Mouse (Mus musculus) neural tube, embryonic 11.5 days (tissue): ENCODE measurements around the gene Cdc42se2. TPM values are rescaled to one million over a fixed set of nuclear protein-coding genes. Genes with fewer than 3 reads are reported as not detected.

ENCODE experiments used
- ATAC-seq: fragments of 200-750 bp; cut with Nextera tagmentation; 2 replicates; pipeline ENCODE4 v1.8.0; 2017; ENCODE audit warnings: moderate number of reproducible peaks, mild to moderate bottlenecking, moderate TSS enrichment, moderate library complexity; ENCODE audit not compliant: insufficient read depth, low FRiP score, low TSS enrichment
- DNase-seq: peaks from one replicate; pipeline ENCODE4 v3.0.0-alpha.2; 2015; ENCODE audit warnings: low spot score
- H3K27ac ChIP-seq: fragments of 300-500 bp; sonication (generic); 2 replicates; pipeline ENCODE4 v1.5.1; 2014; ENCODE audit warnings: low read depth, mild to moderate bottlenecking, low read length
- H3K27me3 ChIP-seq: fragments of 300-500 bp; sonication (generic); 2 replicates; pipeline ENCODE4 v1.6.1; 2014; ENCODE audit warnings: mild to moderate bottlenecking, low read length, mixed read lengths; ENCODE audit not compliant: control insufficient read depth, insufficient read depth
- H3K36me3 ChIP-seq: fragments of 300-500 bp; sonication (generic); 2 replicates; pipeline ENCODE4 v1.6.1; 2014; ENCODE audit warnings: mild to moderate bottlenecking, low read length, moderate library complexity, mixed read lengths; ENCODE audit not compliant: control insufficient read depth, insufficient read depth
- H3K4me1 ChIP-seq: fragments of 300-500 bp; sonication (generic); 2 replicates; pipeline ENCODE4 v1.6.1; 2014; ENCODE audit warnings: low read length, mixed read lengths; ENCODE audit not compliant: control insufficient read depth, insufficient read depth
- H3K4me2 ChIP-seq: fragments of 300-500 bp; sonication (generic); 2 replicates; pipeline ENCODE4 v1.6.1; 2014; ENCODE audit warnings: low read depth, mild to moderate bottlenecking, moderate library complexity
- H3K4me3 ChIP-seq: fragments of 300-500 bp; sonication (generic); 2 replicates; pipeline ENCODE4 v1.5.1; 2014; ENCODE audit warnings: low read depth, low read length
- H3K9ac ChIP-seq: fragments of 300-500 bp; sonication (generic); 2 replicates; pipeline ENCODE4 v1.6.1; 2014; ENCODE audit warnings: mild to moderate bottlenecking, low read length
- H3K9me3 ChIP-seq: fragments of 300-500 bp; sonication (generic); 2 replicates; pipeline ENCODE4 v1.6.1; 2016; ENCODE audit warnings: low read length; ENCODE audit not compliant: control insufficient read depth
- WGBS: fragments of 180-500 bp; shearing (Covaris S2); extraction: QIAGEN DNeasy Blood & Tissue Kit; methylation state at CpG from one replicate; pipeline ENCODE4 v1.1.7; 2014; 5-methylcytosine and 5-hydroxymethylcytosine counted together
- polyA plus RNA-seq: library from polyadenylated mRNA; unstranded; fragments of >200 nt; fragmentation: Nextera tagmentation; extraction: Ambion mirVana; gene quantifications from 2 replicates; pipeline ENCODE4 v1.2.1, GENCODE M21; 2014

The Cdc42se2 gene
- polyA plus RNA-seq, 1 experiment from 2014 or later, result 203 TPM

DNA sequence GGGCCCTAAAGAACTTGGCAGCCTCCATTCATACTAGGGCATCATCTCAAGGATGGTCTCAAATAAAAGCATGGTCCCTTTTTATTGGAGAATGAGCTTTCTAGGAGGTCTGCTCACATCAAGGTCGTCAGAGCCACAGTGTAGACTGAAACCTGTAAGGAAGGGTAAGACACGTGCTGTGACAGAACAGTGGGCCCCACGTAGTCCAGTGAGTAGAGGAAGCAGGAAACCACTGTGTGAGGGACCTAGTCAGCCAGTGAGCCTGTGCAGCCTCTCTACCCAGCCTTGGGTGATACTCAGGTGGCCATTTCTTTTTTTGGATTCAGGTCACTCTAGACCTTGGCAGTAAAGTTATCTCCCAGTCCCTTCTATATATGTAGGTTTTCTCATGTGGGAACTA lies 87.5 kb downstream of the Cdc42se2 start:
- Histone ChIP-seq H3K4me3 (no peak overlapping the region), H3K27me3 (no peaks in the 10 kb centered on the region), H3K9ac (no peak overlapping the region), H3K4me1 (no peaks in the 10 kb centered on the region), H3K4me2 (no peak overlapping the region), H3K27ac (no peak overlapping the region), H3K36me3 (0 out of 2 replicates have a peak, but pooled peaks cover 2% of the 10 kb centered on the region), H3K9me3 (no peaks in the 10 kb centered on the region)
- no peak for DNase-seq
- no peak for ATAC-seq
- 84% methylated on average over 3 of the region's 3 CpGs for WGBS

GRCm38 (mm10) chr11:54698636-54699035 lies 88.8 kb downstream of the Cdc42se2 start:
- Histone ChIP-seq H3K9ac (no peak overlapping the region), H3K27me3 (no peaks in the 10 kb centered on the region), H3K9me3 (no peaks in the 10 kb centered on the region), H3K4me3 (no peak overlapping the region), H3K4me1 (no peaks in the 10 kb centered on the region), H3K36me3 (0 out of 2 replicates have a peak, but pooled peaks cover 2% of the 10 kb centered on the region), H3K27ac (no peak overlapping the region), H3K4me2 (no peak overlapping the region)
- WGBS, result 96% methylated on average over 7 of the region's 7 CpGs
- no peak for ATAC-seq
- DNase-seq, result no peak

DNA sequence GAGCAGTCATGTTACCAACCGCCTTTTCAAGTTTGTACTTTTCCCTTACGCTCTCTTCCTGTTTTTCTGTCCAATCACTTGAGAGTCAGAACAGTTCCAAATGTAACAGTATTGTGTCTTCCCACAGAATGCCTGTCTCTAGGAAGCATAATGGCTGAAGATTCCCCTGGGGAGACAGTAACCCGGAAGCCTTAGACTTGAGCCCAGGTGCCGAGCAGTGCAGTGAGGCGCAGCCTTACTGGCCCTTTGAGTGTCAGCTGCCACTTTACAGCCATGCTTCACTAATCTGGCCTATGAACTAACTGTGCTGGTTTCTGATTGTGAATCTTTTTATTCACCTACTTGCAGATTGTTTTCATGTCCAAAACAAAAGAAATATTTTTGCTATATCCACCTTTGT lies 89.9 kb downstream of the Cdc42se2 start:
- Histone ChIP-seq H3K4me1 (no peaks in the 10 kb centered on the region), H3K9me3 (no peaks in the 10 kb centered on the region), H3K36me3 (0 out of 2 replicates have a peak, but pooled peaks cover 2% of the 10 kb centered on the region), H3K4me3 (no peak overlapping the region), H3K27me3 (no peaks in the 10 kb centered on the region), H3K27ac (no peak overlapping the region), H3K4me2 (no peak overlapping the region), H3K9ac (no peak overlapping the region)
- DNase-seq (no peak), ATAC-seq (no peak)
- WGBS, result 91% methylated on average over 5 of the region's 5 CpGs

DNA sequence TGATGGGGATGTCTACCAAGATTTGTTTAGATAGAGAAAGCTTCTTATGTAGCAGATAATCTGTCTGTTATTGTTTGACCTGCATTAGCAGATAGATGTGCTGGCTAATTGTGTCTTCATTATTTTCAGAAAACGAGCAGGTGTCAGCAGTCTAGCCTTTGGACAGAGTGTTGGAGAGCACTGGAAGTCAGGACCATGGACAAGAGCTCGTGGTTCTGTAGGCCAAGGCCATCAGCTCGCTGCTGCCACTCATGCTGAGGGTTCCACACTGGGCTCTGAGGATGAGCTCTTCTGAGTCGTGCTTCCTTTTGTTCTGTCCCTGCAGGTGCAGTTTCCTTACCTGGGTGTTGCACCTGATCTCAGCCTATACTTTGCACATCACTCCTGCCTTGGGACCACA lies 91.5 kb downstream of the Cdc42se2 start:
- H3K9me3 ChIP-seq, result no peaks in the 10 kb centered on the region
- ATAC-seq (no peak), DNase-seq (no peak)
- 74% methylated on average over 4 of the region's 4 CpGs for WGBS
- no peak overlapping the region for H3K4me2 ChIP-seq
- 0 out of 2 replicates have a peak, but pooled peaks cover 2% of the 10 kb centered on the region for H3K36me3 ChIP-seq
- H3K27me3 ChIP-seq, result no peaks in the 10 kb centered on the region
- no peak overlapping the region for H3K9ac ChIP-seq
- H3K4me1 ChIP-seq, result no peaks in the 10 kb centered on the region
- H3K27ac ChIP-seq, result no peak overlapping the region
- no peak overlapping the region for H3K4me3 ChIP-seq

DNA sequence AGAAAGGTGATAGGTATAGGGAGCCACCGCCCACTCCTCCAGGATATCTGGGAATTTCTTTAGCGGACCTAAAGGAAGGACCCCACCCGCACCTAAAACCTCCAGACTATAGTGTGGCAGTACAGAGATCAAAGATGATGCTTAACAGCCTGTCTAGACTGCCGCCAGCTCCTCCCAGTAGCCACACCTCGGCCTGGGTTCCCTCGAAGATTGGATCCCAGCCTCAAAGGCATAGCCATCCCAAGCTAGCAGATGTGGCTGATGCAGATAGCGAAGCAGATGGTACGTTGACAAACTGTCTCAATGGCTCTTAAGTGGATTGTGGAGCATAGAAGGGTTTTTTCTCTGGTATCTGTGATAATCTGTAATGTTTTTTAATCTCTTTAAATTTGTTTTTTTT lies 93.2 kb downstream of the Cdc42se2 start:
- Histone ChIP-seq H3K9me3 (no peaks in the 10 kb centered on the region), H3K9ac (no peak overlapping the region), H3K4me1 (no peaks in the 10 kb centered on the region), H3K27ac (no peak overlapping the region), H3K27me3 (no peaks in the 10 kb centered on the region), H3K4me3 (no peak overlapping the region), H3K4me2 (no peak overlapping the region), H3K36me3 (0 out of 2 replicates have a peak, but pooled peaks cover 2% of the 10 kb centered on the region)
- no peak for ATAC-seq
- WGBS, result 72% methylated on average over 8 of the region's 8 CpGs
- no peak for DNase-seq

GRCm38 (mm10) chr11:54693696-54694095 lies 93.8 kb downstream of the Cdc42se2 start:
- 84% methylated on average over 6 of the region's 6 CpGs for WGBS
- Histone ChIP-seq H3K27ac (no peak overlapping the region), H3K9ac (no peak overlapping the region), H3K4me1 (no peaks in the 10 kb centered on the region), H3K9me3 (no peaks in the 10 kb centered on the region), H3K4me3 (no peak overlapping the region), H3K4me2 (no peak overlapping the region), H3K27me3 (no peaks in the 10 kb centered on the region), H3K36me3 (0 out of 2 replicates have a peak, but pooled peaks cover 2% of the 10 kb centered on the region)
- no peak for ATAC-seq
- DNase-seq, result no peak

DNA sequence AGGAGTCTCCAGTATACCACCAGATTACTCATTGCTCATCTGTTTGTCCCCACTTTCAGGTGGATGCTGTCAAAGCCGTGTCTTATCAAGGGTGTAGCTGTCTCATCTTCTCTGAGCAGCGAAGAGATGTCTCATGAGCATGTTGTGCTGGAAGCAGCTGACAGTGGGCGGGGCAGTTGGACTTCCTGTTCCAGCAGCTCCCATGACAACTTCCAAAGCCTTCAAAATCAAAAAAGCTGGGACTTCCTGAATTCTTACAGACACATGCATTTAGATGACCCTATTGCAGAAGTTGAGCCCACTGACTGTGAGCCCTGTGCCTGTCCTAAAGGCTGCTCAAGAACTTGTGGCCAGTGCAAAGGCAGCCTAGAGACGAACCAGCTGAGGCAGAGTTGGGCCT lies 96.3 kb downstream of the Cdc42se2 start:
- DNase-seq, result no peak
- 89% methylated on average over 4 of the region's 4 CpGs for WGBS

DNA sequence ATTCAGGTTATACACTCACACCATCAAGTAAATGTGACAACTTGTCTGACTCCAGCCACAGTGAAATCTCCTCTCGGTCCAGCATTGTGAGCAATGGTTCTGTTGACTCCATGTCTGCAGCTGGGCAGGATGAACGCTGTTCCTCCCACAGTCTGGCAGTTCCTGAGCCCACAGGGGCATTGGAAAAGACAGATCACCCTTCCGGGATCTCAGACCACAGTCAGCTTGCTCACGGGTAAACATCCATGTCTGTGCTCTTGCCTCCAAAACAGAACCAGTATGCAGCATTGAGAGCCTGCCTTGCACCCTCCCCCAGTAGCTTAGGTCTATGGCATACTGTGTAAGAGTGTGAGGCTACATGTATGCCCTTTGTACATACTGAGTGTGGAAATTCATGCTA lies 97.3 kb downstream of the Cdc42se2 start:
- no peak overlapping the region for H3K27ac ChIP-seq
- no peaks in the 10 kb centered on the region for H3K36me3 ChIP-seq
- DNase-seq, result no peak
- no peaks in the 10 kb centered on the region for H3K27me3 ChIP-seq
- H3K4me3 ChIP-seq, result no peak overlapping the region
- H3K4me2 ChIP-seq, result no peak overlapping the region
- no peaks in the 10 kb centered on the region for H3K4me1 ChIP-seq
- no peak overlapping the region for H3K9ac ChIP-seq
- no peak for ATAC-seq
- 84% methylated on average over 4 of the region's 4 CpGs for WGBS
- H3K9me3 ChIP-seq, result no peaks in the 10 kb centered on the region

More for the DNA sequence above, 96.3 kb downstream of the Cdc42se2 start:
- no peaks in the 10 kb centered on the region for H3K4me1 ChIP-seq
- H3K4me2 ChIP-seq, result no peak overlapping the region
- H3K9ac ChIP-seq, result no peak overlapping the region
- no peak for ATAC-seq
- H3K4me3 ChIP-seq, result no peak overlapping the region
- no peak overlapping the region for H3K27ac ChIP-seq
- no peaks in the 10 kb centered on the region for H3K36me3 ChIP-seq
- H3K27me3 ChIP-seq, result no peaks in the 10 kb centered on the region
- H3K9me3 ChIP-seq, result no peaks in the 10 kb centered on the region

- WGBS, result 92% methylated on average over 2 of the region's 2 CpGs
- H3K4me1 ChIP-seq, result no peaks in the 10 kb centered on the region
- H3K9ac ChIP-seq, result no peak overlapping the region
- ATAC-seq (no peak), DNase-seq (no peak)
- no peaks in the 10 kb centered on the region for H3K27me3 ChIP-seq
- H3K4me2 ChIP-seq, result no peak overlapping the region
- H3K27ac ChIP-seq, result no peak overlapping the region
- H3K4me3 ChIP-seq, result no peak overlapping the region
- peaks cover 2% of the 10 kb centered on the region for H3K36me3 ChIP-seq
- H3K9me3 ChIP-seq, result no peaks in the 10 kb centered on the region
Observed at GRCm38 (mm10) chr11:54684831-54685230, 102.6 kb downstream of the Cdc42se2 start.
